Mouse (Mus musculus): Measurements from ENCODE around the gene Spata4. TPM values are rescaled to one million over a fixed set of nuclear protein-coding genes. Genes with fewer than 3 reads are reported as not detected.
"Not testable (repeated sequence)": the region's sequence is repeated elsewhere in the genome, so short reads cannot be mapped to it uniquely, and the experiment has no call there.

The Spata4 gene
- not detected for total RNA-seq (2021)
- long read RNA-seq, experiment 1 = 0 reads
- long read RNA-seq, experiment 2 = 0 reads

DNA sequence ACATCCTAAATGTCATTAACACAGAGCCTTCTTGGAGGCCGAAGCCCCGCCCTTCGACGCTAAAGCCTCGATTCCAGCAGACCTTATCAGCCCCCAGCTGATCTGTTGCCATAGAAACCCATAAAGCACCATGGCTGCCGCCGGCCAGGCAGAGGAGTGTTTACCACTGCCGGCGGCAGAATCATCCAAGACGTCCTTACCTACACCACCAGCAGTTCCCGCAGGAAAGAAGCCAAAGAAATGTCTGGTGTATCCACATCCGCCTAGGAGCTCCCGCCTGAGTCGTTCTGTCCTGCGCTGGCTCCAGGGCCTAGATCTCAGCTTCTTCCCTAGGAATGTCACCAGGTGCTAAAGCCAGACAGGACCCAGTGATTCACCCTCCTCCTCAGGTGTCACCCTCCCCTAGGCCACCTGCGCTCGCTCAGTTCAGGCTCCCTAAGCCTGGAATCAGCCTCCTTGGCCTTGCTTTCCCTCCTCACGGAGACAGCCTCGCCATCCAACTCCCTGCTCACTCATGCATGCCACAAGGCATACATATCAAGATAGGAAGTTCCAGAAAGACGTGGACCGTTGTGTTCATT lies at the start of gene Spata4:
Spata4 (plus strand) TSS at position 111 of the 581 bp plus-strand sequence.
- no peak for DNase-seq
- intact Hi-C loops (cut with DNase I) = no loop called here

DNA sequence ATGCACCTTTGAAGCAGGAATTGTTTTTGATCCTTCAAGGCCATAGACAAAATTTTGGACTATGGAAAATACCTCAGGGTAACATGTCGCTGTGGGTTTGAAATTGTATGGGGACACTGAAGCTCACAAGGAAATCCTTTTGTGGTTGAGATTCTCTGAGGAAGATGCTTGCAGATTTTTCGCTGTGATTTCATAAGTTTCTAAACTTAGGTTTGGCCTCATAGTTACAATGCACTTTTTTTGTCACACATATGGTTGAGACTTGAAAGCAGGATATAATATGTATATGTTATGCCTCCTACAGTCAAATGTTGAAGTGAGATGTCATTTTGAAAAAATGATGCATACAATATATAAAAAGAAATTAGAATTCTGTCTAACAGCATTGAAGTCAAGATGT lies 45.7 kb upstream of the Spata4 start:
- intact Hi-C loops (cut with DNase I) = no loop called here

DNA sequence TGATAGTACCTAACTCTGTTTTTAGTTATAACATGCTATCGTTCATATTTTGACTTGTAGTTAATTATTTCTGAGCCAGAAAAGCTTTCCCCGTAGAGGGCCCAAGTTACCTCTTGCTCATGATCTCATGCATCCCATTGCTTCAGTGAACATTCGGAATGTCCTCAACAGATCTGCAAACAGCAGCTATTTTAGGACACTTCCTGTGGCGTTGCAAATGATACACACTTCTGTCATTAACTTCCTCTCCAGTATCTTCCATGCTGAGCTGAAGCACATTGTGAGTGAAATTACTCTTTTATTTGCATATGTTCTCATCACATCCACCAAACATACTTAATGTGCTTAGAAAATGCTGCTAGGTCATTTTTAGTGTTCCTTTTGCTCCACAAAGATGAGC lies 38.4 kb upstream of the Spata4 start:
- intact Hi-C loops (cut with DNase I) = no loop called here

More for the DNA sequence above, 45.7 kb upstream of the Spata4 start:
- DNase-seq = no peak

DNA sequence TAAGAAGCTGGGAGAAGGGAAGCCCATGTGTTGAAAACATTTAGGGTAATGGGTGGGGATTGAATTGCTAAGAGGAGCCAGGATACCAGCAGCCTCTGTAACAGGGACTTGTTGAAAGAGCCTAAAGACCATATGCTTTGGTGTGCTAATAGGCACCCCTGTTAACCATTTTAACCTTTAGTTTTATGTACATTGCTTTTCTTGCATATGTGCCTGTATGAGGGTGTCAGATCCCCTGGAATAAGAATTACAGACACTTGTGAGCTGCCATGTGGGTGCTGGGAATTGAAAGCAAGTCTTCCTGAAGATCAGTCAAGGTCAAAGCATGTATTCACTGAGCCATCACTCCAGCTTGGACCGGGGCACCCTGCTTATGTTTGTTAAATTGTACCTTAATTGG lies 35.4 kb upstream of the Spata4 start:
- DNase-seq = no peak
- intact Hi-C loops (cut with DNase I) = no loop called here

More for the DNA sequence above, 38.4 kb upstream of the Spata4 start:
- no peak for DNase-seq

DNA sequence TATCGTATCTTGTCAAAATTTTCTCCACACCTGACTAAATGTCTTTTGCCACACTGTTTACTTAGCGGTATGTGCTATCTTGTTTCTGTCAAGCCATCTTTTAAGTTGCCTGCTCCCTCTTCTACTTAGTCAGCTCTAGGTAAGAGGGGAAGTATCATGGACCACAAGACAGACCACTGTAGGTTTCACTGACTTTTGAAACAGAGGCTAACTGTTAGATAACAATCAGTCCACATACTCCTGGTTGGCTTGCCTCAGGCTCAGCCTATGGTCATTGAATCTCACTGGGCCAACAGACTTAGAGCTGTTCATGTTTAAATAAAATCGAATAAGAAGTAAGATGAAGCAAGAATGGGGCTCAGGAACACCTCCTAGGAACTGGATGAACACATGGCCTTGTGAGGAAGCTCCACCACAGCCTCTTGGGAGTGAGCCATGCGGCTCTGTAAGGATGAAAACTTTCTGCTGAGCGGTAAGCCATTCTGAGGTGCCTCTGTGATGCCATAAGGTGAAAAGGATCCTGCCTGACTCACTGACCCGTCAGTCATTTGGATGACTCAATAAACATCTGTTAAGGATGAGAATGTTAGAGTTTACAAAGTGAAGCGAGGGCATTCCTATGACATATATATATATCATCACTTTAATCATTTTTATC lies 34.8 kb upstream of the Spata4 start:
- DNase-seq = no peak
- intact Hi-C loops (cut with DNase I) = no loop called here

DNA sequence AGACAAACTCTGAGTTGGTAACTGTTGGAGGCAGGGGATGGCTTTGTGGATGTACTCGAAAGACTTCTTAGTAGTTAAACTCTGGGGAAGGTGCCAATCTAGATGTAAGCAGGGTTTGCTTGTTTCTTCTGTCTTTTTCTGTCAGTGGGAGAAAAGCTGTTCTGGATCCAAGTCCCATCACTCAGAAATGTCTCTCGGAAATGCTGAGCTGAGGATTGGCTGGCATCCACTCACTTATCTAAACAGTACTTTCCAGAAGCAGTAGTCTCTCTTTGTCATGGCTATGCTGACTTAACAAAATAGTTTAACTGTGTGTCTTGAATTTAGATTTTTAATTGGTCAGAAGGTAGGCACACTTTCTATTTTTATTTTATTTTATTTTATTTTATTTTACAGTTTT lies 33.4 kb upstream of the Spata4 start:
- intact Hi-C loops (cut with DNase I) = no loop called here
- DNase-seq = no peak

DNA sequence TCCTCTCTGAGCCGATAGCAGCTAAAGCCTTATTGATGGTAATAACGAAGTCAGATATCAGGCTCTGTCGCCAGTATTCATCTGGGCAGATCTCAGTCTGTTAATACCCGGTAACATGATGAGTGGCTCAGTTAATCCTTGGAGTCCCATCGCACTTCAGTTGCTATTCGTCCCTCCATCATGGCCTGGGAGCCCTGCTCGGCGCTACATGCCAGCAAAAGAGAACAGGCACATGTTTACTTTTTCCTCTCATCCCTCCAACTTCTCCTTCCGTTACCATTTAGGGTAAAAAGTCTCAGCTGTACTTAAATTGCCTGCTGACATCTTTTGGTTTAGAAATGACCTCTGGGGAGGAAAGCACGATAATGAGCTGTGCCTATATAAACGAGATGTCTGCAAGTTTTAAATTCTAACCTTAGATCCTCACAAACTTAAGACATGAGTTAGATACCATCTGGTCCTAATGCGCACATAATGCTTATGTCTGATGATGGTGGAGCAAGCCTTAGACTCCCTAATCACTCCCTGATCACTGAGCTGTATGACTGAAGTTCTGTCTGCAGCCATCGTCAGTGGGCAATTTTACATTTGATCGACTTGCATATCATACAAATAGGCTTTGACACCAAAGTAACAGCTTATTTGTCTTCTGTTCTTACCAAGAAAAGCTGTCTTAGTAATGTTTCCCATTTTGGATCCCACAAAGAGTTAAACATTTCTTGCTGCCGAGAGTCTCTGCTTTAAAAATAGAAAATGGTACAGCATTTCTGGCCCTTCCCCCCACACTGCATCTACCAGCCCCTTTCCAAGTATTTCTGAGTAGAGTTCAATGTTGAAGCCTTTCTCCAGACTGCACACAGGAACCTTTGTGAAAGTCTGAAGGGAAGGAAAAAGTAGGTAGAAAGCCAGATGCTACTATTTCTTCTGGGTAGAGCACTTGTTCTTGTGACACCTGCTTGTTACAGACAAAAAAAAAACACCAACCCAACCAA lies 29.7 kb upstream of the Spata4 start:
- DNase-seq = peak in 1 of 2 experiments; percentile 26
- intact Hi-C loops (cut with DNase I) = no loop called here

DNA sequence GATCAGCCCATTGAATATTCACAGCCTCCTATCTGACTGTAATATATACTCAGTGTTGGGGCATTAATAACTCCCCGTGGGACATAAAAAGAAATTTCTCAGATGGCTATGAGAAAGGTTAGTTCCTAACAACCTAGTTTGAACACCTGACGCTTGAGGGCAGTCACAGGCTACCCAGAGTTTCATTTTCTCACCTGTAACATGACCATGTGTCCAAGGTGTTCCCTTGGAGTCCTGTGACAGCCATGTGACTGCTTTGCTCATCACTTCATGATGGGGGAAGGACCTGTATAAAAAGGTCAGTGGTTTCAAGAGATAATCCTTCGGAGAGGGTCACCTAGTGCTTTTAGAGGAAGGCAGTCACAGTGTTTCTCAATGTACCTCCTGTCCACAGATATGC lies 19.1 kb upstream of the Spata4 start:
- intact Hi-C loops (cut with DNase I) = no loop called here
- DNase-seq = no peak

DNA sequence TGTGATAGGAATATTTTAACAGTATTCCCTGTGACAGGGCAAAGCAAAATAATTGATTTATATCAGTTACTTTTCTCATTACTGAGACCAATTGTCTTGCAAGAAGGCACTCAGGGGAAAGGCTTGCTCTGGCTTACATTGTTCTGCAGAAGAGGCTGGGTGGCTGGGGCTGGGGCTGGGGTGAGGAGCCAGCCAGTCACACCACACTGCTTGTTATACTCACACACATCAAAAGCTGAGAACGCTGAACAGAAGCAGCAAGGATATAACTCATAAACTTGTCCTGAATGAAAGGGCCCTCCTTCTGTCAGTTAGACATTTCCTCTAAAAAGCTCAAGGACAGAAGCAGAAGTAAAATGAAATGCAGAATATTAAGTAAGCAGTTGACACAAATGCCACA lies 17.7 kb upstream of the Spata4 start:
- no peak for DNase-seq
- intact Hi-C loops (cut with DNase I) = no loop called here

DNA sequence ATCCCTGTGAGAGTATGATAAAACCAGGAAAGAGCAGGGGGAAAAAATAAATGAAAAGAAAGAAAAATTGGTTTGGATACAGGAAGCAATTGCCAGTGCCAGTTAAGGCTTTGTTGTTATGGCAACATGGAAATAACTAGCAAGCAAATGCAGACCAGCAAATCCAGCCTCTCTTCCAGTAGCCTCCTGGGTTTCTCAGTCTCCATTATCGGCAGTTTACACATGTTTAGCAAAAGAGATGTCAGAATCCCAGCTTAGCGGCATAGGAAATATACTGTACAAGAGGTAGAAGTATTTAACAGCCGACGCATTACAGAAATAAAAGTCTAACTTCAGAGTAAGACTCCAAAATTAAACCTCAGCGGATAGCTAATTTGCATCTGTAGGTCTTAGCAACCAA lies 5.9 kb upstream of the Spata4 start:
- no peak for DNase-seq
- intact Hi-C loops (cut with DNase I) = no loop called here

DNA sequence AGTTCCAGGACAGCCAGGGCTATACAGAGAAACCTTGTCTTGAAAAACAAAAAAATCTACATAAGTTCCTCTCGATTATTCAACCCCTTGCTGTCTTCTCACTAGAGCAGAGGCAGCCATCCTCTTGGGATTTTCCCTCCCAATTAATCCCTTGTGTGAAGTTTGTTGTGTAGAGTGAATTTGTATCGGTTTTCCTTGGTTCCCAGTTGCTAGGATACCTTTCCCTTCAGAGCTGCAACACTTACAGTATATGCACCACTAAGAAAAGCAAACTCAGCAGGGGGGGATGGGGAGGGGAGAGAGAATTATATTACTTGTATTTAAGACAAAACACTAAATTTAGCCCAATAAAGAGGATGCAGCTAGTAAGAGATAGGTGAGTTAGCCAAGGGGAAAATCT lies 4.5 kb upstream of the Spata4 start:
- no peak for DNase-seq
- intact Hi-C loops (cut with DNase I) = no loop called here

DNA sequence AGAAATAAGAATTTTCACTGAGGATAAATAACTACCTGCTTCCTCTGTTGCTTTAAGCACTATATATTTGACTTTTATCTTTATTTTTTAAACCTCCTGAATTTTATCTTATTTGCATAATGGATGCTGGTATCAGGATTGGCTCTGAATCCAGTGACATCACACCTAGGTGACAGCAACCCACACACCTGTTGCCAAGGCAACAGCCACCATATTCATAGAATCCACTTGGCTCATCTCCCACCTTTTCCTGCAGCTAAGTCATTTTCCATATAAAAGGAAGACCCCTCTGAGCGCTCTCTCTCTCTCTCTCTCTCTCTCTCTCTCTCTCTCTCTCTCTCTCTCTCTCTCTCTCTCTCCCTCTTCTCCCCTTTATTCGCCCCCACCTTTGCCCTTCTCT lies 3.6 kb upstream of the Spata4 start:
- DNase-seq = no peak
- intact Hi-C loops (cut with DNase I) = no loop called here

DNA sequence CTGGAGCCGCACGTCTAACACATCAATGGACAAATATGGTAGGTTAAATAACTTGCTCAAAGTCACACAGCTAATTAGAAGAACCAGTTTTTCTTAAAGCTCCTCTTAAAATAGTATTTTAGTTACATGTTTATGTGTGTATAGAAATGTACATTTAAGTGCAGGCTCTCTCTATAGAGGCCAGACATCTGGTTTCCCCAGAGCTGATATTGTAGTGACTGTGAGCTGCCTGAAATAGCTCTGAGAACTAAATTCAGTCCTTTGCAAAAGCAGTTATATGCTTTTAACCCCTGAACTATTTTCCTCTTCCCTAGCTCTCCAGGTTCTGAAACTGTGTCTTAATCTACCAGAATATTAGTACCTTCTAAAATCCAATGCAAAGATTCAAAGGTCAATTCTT lies 3.2 kb upstream of the Spata4 start:
- intact Hi-C loops (cut with DNase I) = no loop called here
- no peak for DNase-seq

DNA sequence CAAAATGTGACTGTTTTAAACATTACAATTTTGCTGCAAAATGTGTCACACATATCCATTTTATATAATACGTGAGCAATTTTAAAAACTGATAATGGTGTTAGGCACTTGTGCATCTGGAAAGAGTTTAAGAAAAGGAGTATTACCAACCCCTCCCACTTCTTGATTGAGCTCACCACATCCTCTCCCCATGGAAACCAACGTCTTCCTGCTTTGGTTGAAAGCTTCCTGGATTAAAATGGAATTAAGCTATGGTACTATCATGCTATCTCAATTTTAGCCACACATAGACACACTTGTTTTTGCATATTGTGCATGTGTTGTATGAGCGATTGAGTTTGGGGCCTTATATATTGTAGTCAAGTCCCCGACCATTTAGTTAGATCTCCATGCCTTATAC lies 2.9 kb downstream of the Spata4 start:
- intact Hi-C loops (cut with DNase I) = no loop called here
- no peak for DNase-seq

DNA sequence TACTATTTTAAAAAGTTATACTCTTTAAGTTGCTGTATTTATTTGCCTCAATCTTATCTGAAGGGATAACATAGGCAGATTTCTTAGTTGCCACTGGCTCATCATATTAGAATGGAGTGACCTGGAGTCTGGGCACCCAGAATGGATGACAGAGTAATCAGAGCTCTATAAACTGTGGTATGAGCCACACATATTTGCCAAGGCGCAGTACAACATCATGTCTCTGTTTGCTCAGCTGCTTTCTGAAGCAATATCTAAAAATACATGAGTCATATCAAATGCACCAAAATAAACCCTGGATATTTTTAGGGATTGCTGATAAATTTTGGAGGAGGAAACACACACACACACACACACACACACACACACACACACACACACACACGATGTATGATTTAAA lies 8.8 kb downstream of the Spata4 start:
- intact Hi-C loops (cut with DNase I) = no loop called here

DNA sequence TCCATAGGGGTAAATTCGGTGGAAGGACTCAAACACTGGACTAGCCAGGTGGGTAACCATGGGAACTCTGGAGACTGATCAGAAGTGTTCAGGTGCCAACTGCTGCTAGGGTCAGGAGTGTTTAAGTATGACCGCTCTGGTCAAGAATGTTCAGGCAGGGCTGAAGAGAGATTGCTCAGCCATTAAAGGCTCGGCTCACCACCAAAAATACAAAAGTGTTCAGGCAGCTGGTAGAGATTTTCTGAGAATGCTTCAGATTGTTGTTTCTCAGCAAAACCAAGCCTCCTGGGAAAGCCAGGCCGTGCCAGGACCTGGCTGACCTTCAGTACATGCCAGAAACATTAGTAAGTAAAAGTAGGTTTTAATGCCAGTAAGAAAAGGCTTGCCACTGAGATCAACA lies 9.7 kb downstream of the Spata4 start:
- intact Hi-C loops (cut with DNase I) = loop anchor here (10.0 kb wide), 1 partner anchor 65 kb away; no protein-coding TSS in a partner anchor

More for the DNA sequence above, 8.8 kb downstream of the Spata4 start:
- DNase-seq = no peak

DNA sequence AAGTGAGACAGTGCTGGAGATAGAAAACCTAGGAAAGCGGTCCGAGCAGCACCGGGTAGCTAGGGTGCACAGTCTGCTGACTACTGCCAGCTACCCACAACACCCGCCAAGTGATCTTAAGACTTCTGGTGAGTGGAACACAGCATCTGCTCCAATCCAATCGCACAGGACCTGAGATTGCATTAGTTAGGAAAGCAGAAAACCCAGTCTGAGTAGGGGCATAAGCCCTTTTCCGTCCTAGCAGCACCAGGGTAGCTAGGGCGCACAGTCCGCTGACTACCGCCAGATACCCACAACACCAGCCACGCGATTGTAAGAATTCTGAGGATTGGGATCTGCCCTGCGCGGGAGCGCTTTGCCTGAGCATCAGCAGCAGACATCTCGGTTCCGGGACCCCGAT lies 16.1 kb downstream of the Spata4 start:
- not testable (repeated sequence) for DNase-seq
- intact Hi-C loops (cut with DNase I) = loop anchor here (10.0 kb wide), 1 partner anchor 72 kb away; no protein-coding TSS in a partner anchor

More for the DNA sequence above, 9.7 kb downstream of the Spata4 start:
- peak; percentile 27 to 31 for DNase-seq

DNA sequence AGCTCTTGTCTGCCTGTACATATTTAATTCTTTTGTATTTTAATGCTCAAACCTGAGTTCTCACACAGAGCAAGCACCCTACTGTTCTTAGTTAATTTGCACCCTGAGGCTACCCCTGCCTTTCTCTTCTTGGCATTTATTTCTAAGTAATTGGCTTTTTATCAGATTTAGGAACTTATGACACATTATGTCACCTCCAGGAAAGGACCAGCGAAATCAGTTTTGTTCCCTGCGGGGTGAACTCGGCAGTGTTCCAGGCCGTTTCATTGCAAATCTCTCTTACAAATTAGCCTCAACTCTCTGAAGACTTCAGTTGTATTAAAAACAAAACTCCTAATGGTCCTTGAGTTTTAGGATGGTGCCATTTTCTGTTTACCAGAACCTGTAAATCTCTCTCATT lies 38.1 kb downstream of the Spata4 start:
- intact Hi-C loops (cut with DNase I) = no loop called here
- DNase-seq = no peak
